Mouse (Mus musculus) stomach, embryonic 15.5 days (tissue): Measurements from ENCODE around the gene Frg2f1. TPM values are rescaled to one million over a fixed set of nuclear protein-coding genes. Genes with fewer than 3 reads are reported as not detected.

Experiments
- ATAC-seq: fragments of 200-750 bp; cut with Nextera tagmentation; 2 replicates; pipeline ENCODE4 v1.8.0; 2017; ENCODE audit warnings: low read depth, moderate number of reproducible peaks, moderate TSS enrichment; ENCODE audit not compliant: insufficient read depth, low FRiP score
- H3K27ac ChIP-seq: fragments of 300-500 bp; sonication (generic); 2 replicates; pipeline ENCODE4 v1.5.1; 2015; ENCODE audit warnings: mild to moderate bottlenecking, inconsistent platforms
- H3K27me3 ChIP-seq: fragments of 300-500 bp; sonication (generic); replicated peaks from 2 replicates; pipeline ENCODE4 v1.6.1; 2015; ENCODE audit warnings: inconsistent platforms
- H3K36me3 ChIP-seq: fragments of 300-500 bp; sonication (generic); 2 replicates; pipeline ENCODE4 v1.6.1; 2015; ENCODE audit warnings: inconsistent platforms
- H3K4me1 ChIP-seq: fragments of 300-500 bp; sonication (generic); 2 replicates; pipeline ENCODE4 v1.6.1; 2015; ENCODE audit warnings: inconsistent platforms
- H3K4me2 ChIP-seq: fragments of 300-500 bp; sonication (generic); 2 replicates; pipeline ENCODE4 v1.6.1; 2015; ENCODE audit warnings: mild to moderate bottlenecking, inconsistent platforms
- H3K4me3 ChIP-seq: fragments of 300-500 bp; sonication (generic); replicated peaks from 2 replicates; pipeline ENCODE4 v1.5.1; 2015; ENCODE audit warnings: inconsistent platforms
- H3K9ac ChIP-seq: fragments of 300-500 bp; sonication (generic); 2 replicates; pipeline ENCODE4 v1.6.1; 2015; ENCODE audit warnings: inconsistent platforms
- H3K9me3 ChIP-seq: fragments of 300-500 bp; sonication (generic); 2 replicates; pipeline ENCODE4 v1.6.1; 2016; ENCODE audit warnings: inconsistent platforms
- WGBS: fragments of 180-500 bp; shearing (Covaris S2); methylation state at CpG from one replicate; pipeline ENCODE4 v1.1.7; 2015; 5-methylcytosine and 5-hydroxymethylcytosine counted together
- polyA plus RNA-seq: library from polyadenylated mRNA; unstranded; fragments of >200 nt; fragmentation: Nextera tagmentation; extraction: Ambion mirVana; gene quantifications from 2 replicates; pipeline ENCODE4 v1.2.1, GENCODE M21; 2015

Frg2f1 gene
- polyA plus RNA-seq, 1 experiment from 2014 or later: 2.9 TPM

DNA sequence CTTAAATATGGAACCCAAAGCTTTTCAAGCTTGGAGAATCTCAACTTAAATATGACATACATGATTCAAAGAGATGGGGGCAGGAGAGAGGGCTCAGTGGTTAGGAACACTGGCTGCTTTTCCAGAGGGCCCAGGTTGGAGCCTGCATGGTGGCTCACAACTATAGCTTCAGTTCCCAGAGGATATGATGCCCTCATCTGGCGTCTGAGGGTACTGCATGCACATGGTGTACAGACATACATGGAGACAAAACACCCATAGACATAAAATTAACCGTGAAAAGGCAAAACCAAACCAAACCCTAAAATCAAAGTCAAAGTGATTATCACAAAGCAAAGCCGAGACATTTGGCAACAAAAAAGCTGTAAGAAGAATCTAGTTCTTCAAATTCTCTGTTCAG lies 48.5 kb downstream of the Frg2f1 start:
- 77% methylated on average over 3 of the region's 3 CpGs for WGBS
- Histone ChIP-seq H3K4me3 (no peak overlapping the region), H3K9me3 (no peaks in the 10 kb centered on the region), H3K4me1 (no peaks in the 10 kb centered on the region), H3K27me3 (peaks cover 22% of the 10 kb centered on the region), H3K36me3 (no peaks in the 10 kb centered on the region), H3K4me2 (no peak overlapping the region), H3K27ac (no peak overlapping the region), H3K9ac (no peak overlapping the region)
- no peak for ATAC-seq

GRCm38 (mm10) chr4:119489666-119490065 lies 49.7 kb downstream of the Frg2f1 start:
- no peaks in the 10 kb centered on the region for H3K36me3 ChIP-seq
- 88% methylated on average over 10 of the region's 10 CpGs for WGBS

DNA sequence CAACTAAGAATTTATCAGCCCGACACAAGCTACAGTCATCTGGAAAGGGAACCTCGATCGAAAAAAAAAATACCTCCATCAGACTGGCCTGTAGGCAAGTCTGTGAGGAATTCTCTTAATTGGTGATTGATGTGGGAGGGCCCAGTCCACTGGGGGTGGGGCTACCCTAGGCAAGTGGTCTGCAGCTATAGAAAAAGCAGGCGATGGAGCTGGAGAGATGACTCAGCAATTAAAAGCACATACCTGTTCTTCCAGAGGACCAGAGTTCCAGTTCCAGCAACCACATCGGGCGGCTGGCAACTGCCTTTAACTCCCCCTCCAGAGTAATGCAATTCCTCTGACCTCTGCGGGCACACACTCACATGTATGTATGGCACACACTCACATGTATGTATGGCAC lies 54.4 kb downstream of the Frg2f1 start:
- H3K9ac ChIP-seq: no peak overlapping the region
- H3K9me3 ChIP-seq: no peaks in the 10 kb centered on the region
- H3K4me2 ChIP-seq: no peak overlapping the region
- no peaks in the 10 kb centered on the region for H3K4me1 ChIP-seq
- no peak for ATAC-seq
- 74% methylated on average over 7 of the region's 7 CpGs for WGBS
- no peak overlapping the region for H3K4me3 ChIP-seq
- no peak overlapping the region for H3K27ac ChIP-seq
- H3K36me3 ChIP-seq: no peaks in the 10 kb centered on the region
- no peaks in the 10 kb centered on the region for H3K27me3 ChIP-seq

More at GRCm38 (mm10) chr4:119489666-119490065, 49.7 kb downstream of the Frg2f1 start:
- no peak overlapping the region for H3K4me3 ChIP-seq
- H3K27me3 ChIP-seq: peaks cover 22% of the 10 kb centered on the region
- no peaks in the 10 kb centered on the region for H3K9me3 ChIP-seq
- no peak overlapping the region for H3K4me2 ChIP-seq
- no peak overlapping the region for H3K9ac ChIP-seq
- H3K4me1 ChIP-seq: no peaks in the 10 kb centered on the region
- no peak for ATAC-seq
- no peak overlapping the region for H3K27ac ChIP-seq

GRCm38 (mm10) chr4:119483051-119483450 lies 56.3 kb downstream of the Frg2f1 start:
- no peak overlapping the region for H3K4me3 ChIP-seq
- no peak overlapping the region for H3K27ac ChIP-seq
- H3K27me3 ChIP-seq: no peaks in the 10 kb centered on the region
- H3K9me3 ChIP-seq: no peaks in the 10 kb centered on the region
- H3K9ac ChIP-seq: no peak overlapping the region
- peak; percentile 53; the same call in 1 of the 2 replicates for ATAC-seq
- H3K4me2 ChIP-seq: no peak overlapping the region
- 57% methylated on average over 9 of the region's 9 CpGs for WGBS
- no peaks in the 10 kb centered on the region for H3K4me1 ChIP-seq
- no peaks in the 10 kb centered on the region for H3K36me3 ChIP-seq

Other genes with a start within 250 kb of the Frg2f1 start
- gene Ybx1, start 244.9 kb downstream of the Frg2f1 start, polyA plus RNA-seq: 615 and 648 TPM in 2 replicates
- 71.6 and 90.5 TPM in 2 replicates for gene Ppih, start 219.0 kb downstream of the Frg2f1 start, polyA plus RNA-seq
- 7.5 and 14.0 TPM in 2 replicates for gene Ccdc30, start 124.0 kb downstream of the Frg2f1 start, polyA plus RNA-seq
- 33.5 and 35.4 TPM in 2 replicates for gene Ppcs, start 117.1 kb downstream of the Frg2f1 start, polyA plus RNA-seq
- 0.26 and 0.46 TPM in 2 replicates for gene Zmynd12, start 116.7 kb downstream of the Frg2f1 start, polyA plus RNA-seq
- 0.82 and 0.92 TPM in 2 replicates for gene Rimkla, start 46.9 kb downstream of the Frg2f1 start, polyA plus RNA-seq
- gene Foxj3, start 2.5 kb downstream of the Frg2f1 start, polyA plus RNA-seq: 18.2 and 23.6 TPM in 2 replicates
- 16.5 and 22.5 TPM in 2 replicates for gene Guca2a, start 98.2 kb upstream of the Frg2f1 start, polyA plus RNA-seq
- gene Guca2b, start 119.4 kb upstream of the Frg2f1 start, polyA plus RNA-seq: 4.8 and 6.1 TPM in 2 replicates
- gene Hivep3, start 194.3 kb upstream of the Frg2f1 start, polyA plus RNA-seq: 6.9 and 7.8 TPM in 2 replicates